10 mouse cellular contexts compared by ENCODE assay signal in the genomic region with DNA sequence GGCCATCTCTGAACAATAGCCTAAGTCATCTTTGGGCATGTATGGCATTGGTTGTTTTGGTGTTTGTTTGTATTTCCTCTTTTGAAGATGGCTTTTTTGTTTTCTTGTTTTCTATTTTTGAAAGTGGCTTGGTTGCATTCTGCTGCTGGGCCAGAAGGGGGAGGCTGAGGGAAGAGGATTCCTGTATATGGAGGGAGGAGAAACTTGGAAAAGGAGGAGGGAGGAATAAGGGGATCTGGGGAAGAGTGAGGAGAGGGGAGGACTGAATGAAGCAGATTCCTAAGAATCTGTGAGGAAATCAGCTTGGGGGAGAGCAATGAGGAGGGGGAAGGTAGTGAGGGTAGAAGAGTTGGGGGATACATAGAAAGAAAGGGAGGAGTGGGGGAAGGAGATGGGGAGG.
A peak's percentile ranks its signal among the peaks of the same experiment; 100 is the strongest.
DNase-seq lines count a peak whose midpoint lies in the region; ATAC-seq and TF ChIP-seq lines count a peak whose summit lies in the region.
"Had no signal": no experiment of that assay in that cellular context is flagged by ENCODE, and none has a peak within 500 bp of the region (broad histone marks: within the 10 kb centered on the region; RNA-seq: fewer than 3 reads in every experiment).

No protein-coding gene starts in this region.

- H3K4me1 ChIP-seq in heart, embryonic 11.5 days (ENCODE audit: control insufficient read depth, insufficient read depth, low read length): no peaks in the 10 kb centered on the region; the same call in 1 of the 2 replicates
- no peaks in the 10 kb centered on the region for H3K4me1 ChIP-seq in stomach, postnatal 0 days (replicated peaks; ENCODE audit: control insufficient read depth, insufficient read depth)

- H3K36me3 ChIP-seq in heart, embryonic 11.5 days (ENCODE audit: control insufficient read depth, insufficient read depth, low read length): no peaks in the 10 kb centered on the region
- no peaks in the 10 kb centered on the region for H3K36me3 ChIP-seq in stomach, postnatal 0 days (ENCODE audit: control insufficient read depth, insufficient read depth, low read length)
- H3K36me3 ChIP-seq: G1E; neural tube, embryonic 13.5 days had no signal

- TF ChIP-seq EP300 in stomach, postnatal 0 days (optimal IDR thresholded peaks at IDR 0.05): no peak

- no peaks in the 10 kb centered on the region for H3K9me3 ChIP-seq in heart, embryonic 11.5 days (replicated peaks; ENCODE audit: control insufficient read depth, low read length)
- no peaks in the 10 kb centered on the region for H3K9me3 ChIP-seq in stomach, postnatal 0 days (ENCODE audit: control insufficient read depth, low read length)
- H3K9me3 ChIP-seq: G1E; neural tube, embryonic 13.5 days had no signal

- no peak overlapping the region for H3K4me3 ChIP-seq in heart, embryonic 11.5 days (ENCODE audit: low read depth, low read length)
- no peak overlapping the region for H3K4me3 ChIP-seq in stomach, postnatal 0 days (ENCODE audit: low read depth, low read length)
- H3K4me3 ChIP-seq: neural tube, embryonic 13.5 days had no signal

- H3K27ac ChIP-seq in heart, embryonic 11.5 days (ENCODE audit: low read depth, low read length): no peak overlapping the region
- no peak overlapping the region for H3K27ac ChIP-seq in stomach, postnatal 0 days (replicated peaks)
- H3K27ac ChIP-seq: neural tube, embryonic 13.5 days had no signal

- peaks cover 6% of the 10 kb centered on the region; the same call in 1 of the 2 replicates for H3K27me3 ChIP-seq in heart, embryonic 11.5 days (ENCODE audit: control insufficient read depth, insufficient read depth, low read length)
- H3K27me3 ChIP-seq in stomach, postnatal 0 days (ENCODE audit: control insufficient read depth, insufficient read depth, low read length): no peaks in the 10 kb centered on the region

- no peak overlapping the region for H3K4me2 ChIP-seq in heart, embryonic 11.5 days
- no peak overlapping the region for H3K4me2 ChIP-seq in stomach, postnatal 0 days (replicated peaks; ENCODE audit: low read depth)
- H3K4me2 ChIP-seq: neural tube, embryonic 13.5 days had no signal

- intact Hi-C loops in heart, postnatal 36 days (cut with DNase I): loop anchor here (1.0 to 5.0 kb wide), 2 partner anchors 200 to 294 kb away; no protein-coding TSS in a partner anchor
- intact Hi-C loops in left cerebral cortex, postnatal 10 days (cut with DNase I): loop anchor here (2.0 kb wide), 1 partner anchor 292 kb away; no protein-coding TSS in a partner anchor

- no peak overlapping the region for H3K9ac ChIP-seq in heart, embryonic 11.5 days (ENCODE audit: low read depth, low read length)
- H3K9ac ChIP-seq in stomach, postnatal 0 days (ENCODE audit: low read length): no peak overlapping the region
- H3K9ac ChIP-seq: neural tube, embryonic 13.5 days had no signal

- peak; percentile 85 for TF ChIP-seq CTCF in stomach, postnatal 0 days (IDR thresholded peaks at IDR 0.05; ENCODE audit: low read depth)

- peak; percentile 34 to 39 for DNase-seq in heart, postnatal 36 days
- peak; percentile 77 for DNase-seq in testis, postnatal 10 days (ENCODE audit: low spot score)
- no peak for DNase-seq in testis, postnatal 14 days (ENCODE audit: low spot score)
- DNase-seq in embryo, embryonic 11 days: peak; percentile 60
- peak; percentile 13 to 53 for DNase-seq in left cerebral cortex, postnatal 10 days (ENCODE audit: extremely low spot score in 1 of 2, low spot score in 2 of 2)
- DNase-seq in stomach, postnatal 0 days (ENCODE audit: low spot score): peak; percentile 29

- ATAC-seq in heart, embryonic 11.5 days (replicated peaks; ENCODE audit: insufficient number of reproducible peaks, low FRiP score, low TSS enrichment): no peak
- no peak for ATAC-seq in stomach, postnatal 0 days (ENCODE audit: low FRiP score, low TSS enrichment)
- ATAC-seq in granulocyte monocyte progenitor cell, adult 5-6 weeks (replicated peaks; ENCODE audit: poor library complexity, severe bottlenecking): no peak
